Mouse (Mus musculus) MEL (cell line): ENCODE data around the gene Asap3. TPM values are rescaled to one million over a fixed set of nuclear protein-coding genes. Genes with fewer than 3 reads are reported as not detected.

Experiments
- DNase-seq: peaks from one replicate; pipeline ENCODE4 v3.0.0; 2011; ENCODE audit warnings: low read depth, low spot score
- H3K27ac ChIP-seq: 2 replicates; pipeline ENCODE4 v1.5.1; 2012; ENCODE audit warnings: low read depth, mild to moderate bottlenecking, control low read depth, low read length, moderate library complexity; ENCODE audit not compliant: control insufficient read depth
- H3K27me3 ChIP-seq, 2 experiments: fragments of 150-350 bp in 1 of 2; sonication (generic) in 1 of 2; 2 replicates each; pipeline ENCODE4 v1.6.1; 2012; ENCODE audit warnings: low read length in 2 of 2, mild to moderate bottlenecking in 2 of 2, improper control_type of control experiment in 1 of 2, moderate library complexity in 1 of 2; ENCODE audit not compliant: insufficient read depth in 2 of 2, control insufficient read depth in 1 of 2
- H3K36me3 ChIP-seq, 2 experiments: 2 replicates each; pipeline ENCODE4 v1.6.1; 2012 to 2014; ENCODE audit warnings: low read length in 2 of 2, improper control_type of control experiment in 1 of 2, inconsistent platforms in 1 of 2, mild to moderate bottlenecking in 1 of 2; ENCODE audit not compliant: insufficient read depth in 2 of 2, control insufficient read depth in 1 of 2
- H3K4me1 ChIP-seq, 2 experiments: fragments of 150-350 bp in 1 of 2; sonication (generic) in 1 of 2; 2 replicates each; pipeline ENCODE4 v1.6.1; 2012; ENCODE audit warnings: low read length in 2 of 2, improper control_type of control experiment in 1 of 2, mild to moderate bottlenecking in 1 of 2; ENCODE audit not compliant: insufficient read depth in 2 of 2, control insufficient read depth in 1 of 2
- H3K4me3 ChIP-seq, 2 experiments: fragments of 150-350 bp in 1 of 2; sonication (generic) in 1 of 2; 2 replicates each; pipeline ENCODE4 v1.5.1; 2012; ENCODE audit warnings: low read depth in 2 of 2, low read length in 2 of 2, mild to moderate bottlenecking in 2 of 2, moderate library complexity in 2 of 2, control low read depth in 1 of 2, improper control_type of control experiment in 1 of 2; ENCODE audit not compliant: control insufficient read depth in 1 of 2, insufficient read depth in 1 of 2
- H3K79me2 ChIP-seq: 2 replicates; pipeline ENCODE4 v1.6.1; 2012; ENCODE audit warnings: mild to moderate bottlenecking, low read length, moderate library complexity; ENCODE audit not compliant: control insufficient read depth, poor library complexity, insufficient read depth
- H3K9ac ChIP-seq: 2 replicates; pipeline ENCODE4 v1.6.1; 2012; ENCODE audit warnings: low read depth, mild to moderate bottlenecking, control low read depth, low read length, moderate library complexity; ENCODE audit not compliant: control insufficient read depth, poor library complexity, severe bottlenecking
- H3K9me3 ChIP-seq: fragments of 150-350 bp; sonication (generic); replicated peaks from 2 replicates; pipeline ENCODE4 v1.6.1; 2012; ENCODE audit warnings: mild to moderate bottlenecking, low read length, improper control_type of control experiment, moderate library complexity; ENCODE audit not compliant: insufficient read depth
- CHD1 ChIP-seq: IDR thresholded peaks from 2 replicates; pipeline ENCODE4 v1.6.1; 2012; ENCODE audit warnings: low read depth, mild to moderate bottlenecking, inconsistent platforms, low read length, improper control_type of control experiment
- CHD2 ChIP-seq: IDR thresholded peaks from 2 replicates; pipeline ENCODE4 v1.6.1; 2011; ENCODE audit warnings: low read length, improper control_type of control experiment
- E2F4 ChIP-seq: IDR thresholded peaks from 2 replicates; pipeline ENCODE4 v1.6.1; 2011; ENCODE audit warnings: low read depth, low read length, improper control_type of control experiment, borderline replicate concordance
- GABPA ChIP-seq: IDR thresholded peaks from 2 replicates; pipeline ENCODE4 v1.6.1; 2012; ENCODE audit warnings: low read depth, mild to moderate bottlenecking, inconsistent platforms, low read length, improper control_type of control experiment, moderate library complexity
- HCFC1 ChIP-seq: IDR thresholded peaks from 2 replicates; pipeline ENCODE4 v1.6.1; 2012; ENCODE audit warnings: low read depth, mild to moderate bottlenecking, inconsistent platforms, low read length, improper control_type of control experiment, moderate library complexity
- KAT2A ChIP-seq: conservative IDR thresholded peaks from 2 replicates; pipeline ENCODE4 v1.6.1; 2012; ENCODE audit warnings: low read depth, low read length, improper control_type of control experiment, inconsistent platforms
- MAFK ChIP-seq: IDR thresholded peaks from 2 replicates; pipeline ENCODE4 v1.6.1; 2011; ENCODE audit warnings: low read depth, mild to moderate bottlenecking, low read length, improper control_type of control experiment, borderline replicate concordance
- MAX ChIP-seq: IDR thresholded peaks from 2 replicates; pipeline ENCODE4 v1.6.1; 2011; ENCODE audit warnings: low read length, improper control_type of control experiment
- MAZ ChIP-seq: IDR thresholded peaks from 2 replicates; pipeline ENCODE4 v1.6.1; 2012; ENCODE audit warnings: low read depth, mild to moderate bottlenecking, inconsistent platforms, low read length, improper control_type of control experiment
- MXI1 ChIP-seq: IDR thresholded peaks from 2 replicates; pipeline ENCODE4 v1.6.1; 2011; ENCODE audit warnings: mild to moderate bottlenecking, low read depth, low read length, improper control_type of control experiment
- NRF1 ChIP-seq: IDR thresholded peaks from 2 replicates; pipeline ENCODE4 v1.6.1; 2014; ENCODE audit warnings: low read depth, mild to moderate bottlenecking, inconsistent platforms, low read length, improper control_type of control experiment, moderate library complexity; ENCODE audit not compliant: poor library complexity, insufficient read depth, severe bottlenecking
- POLR2A ChIP-seq, 2 experiments: IDR thresholded peaks; 2 replicates each; pipeline ENCODE4 v1.6.1; 2011 to 2012; ENCODE audit warnings: low read length in 2 of 2, mild to moderate bottlenecking in 2 of 2, control low read depth in 1 of 2, improper control_type of control experiment in 1 of 2, low read depth in 1 of 2, moderate library complexity in 1 of 2; ENCODE audit not compliant: control insufficient read depth in 1 of 2, insufficient read depth in 1 of 2, poor library complexity in 1 of 2
- RCOR1 ChIP-seq: IDR thresholded peaks from 2 replicates; pipeline ENCODE4 v1.6.1; 2012; ENCODE audit warnings: low read depth, mild to moderate bottlenecking, inconsistent platforms, low read length, improper control_type of control experiment
- SIN3A ChIP-seq: IDR thresholded peaks from 2 replicates; pipeline ENCODE4 v1.6.1; 2012; ENCODE audit warnings: low read length, improper control_type of control experiment, inconsistent platforms
- TBP ChIP-seq: IDR thresholded peaks from 2 replicates; pipeline ENCODE4 v1.8.0; 2011; ENCODE audit warnings: low read depth, low read length, improper control_type of control experiment
- TCF12 ChIP-seq: IDR thresholded peaks from 2 replicates; pipeline ENCODE4 v1.6.1; 2014; ENCODE audit warnings: low read depth, mild to moderate bottlenecking, inconsistent platforms, low read length, improper control_type of control experiment, moderate library complexity
- USF2 ChIP-seq, 2 experiments: IDR thresholded peaks; 2 replicates each; pipeline ENCODE4 v1.6.1; 2011 to 2012; ENCODE audit warnings: improper control_type of control experiment in 2 of 2, low read length in 2 of 2, borderline replicate concordance in 1 of 2, inconsistent platforms in 1 of 2, low read depth in 1 of 2, mild to moderate bottlenecking in 1 of 2; ENCODE audit not compliant: insufficient read depth in 1 of 2
- ZKSCAN1 ChIP-seq: IDR thresholded peaks from 2 replicates; pipeline ENCODE4 v1.6.1; 2012; ENCODE audit warnings: low read depth, mild to moderate bottlenecking, inconsistent platforms, low read length, improper control_type of control experiment, moderate library complexity
- ZMIZ1 ChIP-seq: IDR thresholded peaks from 2 replicates; pipeline ENCODE4 v1.6.1; 2012; ENCODE audit warnings: low read depth, mild to moderate bottlenecking, inconsistent platforms, low read length, improper control_type of control experiment, moderate library complexity
- ZNF384 ChIP-seq: IDR thresholded peaks from 2 replicates; pipeline ENCODE4 v1.6.1; 2012; ENCODE audit warnings: low read depth, mild to moderate bottlenecking, inconsistent platforms, low read length, improper control_type of control experiment
- polyA plus RNA-seq, 2 experiments: library from polyadenylated mRNA; stranded (reverse) in 1 of 2; unstranded in 1 of 2; fragments of >175 nt in 1 of 2; fragments of >200 nt in 1 of 2; gene quantifications; 2 replicates each; pipeline versions ENCODE4 v1.2.1 to v1.2.4; 2012; ENCODE audit warnings: low replicate concordance in 2 of 2, low read depth in 1 of 2; ENCODE audit not compliant: insufficient read length in 2 of 2, insufficient read depth in 1 of 2, missing spikeins in 1 of 2
- total RNA-seq: library from RNA; depleted of rRNA; stranded (reverse); fragments of 300-350 nt; gene quantifications from 2 replicates; pipeline ENCODE4 v1.2.3, GENCODE M21; 2012

The Asap3 gene
- total and polyA plus RNA-seq, 3 experiments = 0.04 to 0.33 TPM; not detected in 1

- Histone ChIP-seq H3K9ac (no peak overlapping the region), H3K27me3 (no peaks in the 10 kb centered on the region), H3K27ac (no peak overlapping the region), H3K36me3 (peaks cover 0 to 15% of the 10 kb centered on the region in 2 experiments; a peak in 2 of 4 replicates), H3K4me1 (peaks cover 9 to 19% of the 10 kb centered on the region in 2 experiments), H3K4me3 (no peak overlapping the region), H3K9me3 (no peaks in the 10 kb centered on the region), H3K79me2 (peaks cover 28% of the 10 kb centered on the region)
- TF ChIP-seq HCFC1 = no peak
- TF ChIP-seq MAZ = no peak
- no peak for TF ChIP-seq ZKSCAN1
- TF ChIP-seq MAFK = no peak
- TF ChIP-seq USF2 (IDR thresholded peaks at IDR 0.05; ENCODE audit: borderline replicate concordance in 1 of 2, insufficient read depth in 1 of 2, low read depth in 1 of 2, low read length in 2 of 2) = no peak
- no peak for TF ChIP-seq MAX
- TF ChIP-seq CHD2 = no peak
- TF ChIP-seq ZNF384 = no peak
- no peak for TF ChIP-seq POLR2A (IDR thresholded peaks at IDR 0.05; ENCODE audit: control insufficient read depth in 1 of 2, insufficient read depth in 1 of 2, low read depth in 1 of 2, low read length in 2 of 2, poor library complexity in 1 of 2)
- TF ChIP-seq TCF12 = no peak
- no peak for TF ChIP-seq SIN3A
- no peak for TF ChIP-seq NRF1
- no peak for TF ChIP-seq RCOR1
- no peak for TF ChIP-seq ZMIZ1
- no peak for TF ChIP-seq CHD1
- TF ChIP-seq MXI1 = no peak
- TF ChIP-seq TBP = no peak
- no peak for TF ChIP-seq E2F4
- no peak for TF ChIP-seq KAT2A
- no peak for DNase-seq
Measured at GRCm38 (mm10) chr4:136170401-136170800, 35.8 kb upstream of the Asap3 start.

GRCm38 (mm10) chr4:136171455-136171854 lies 34.7 kb upstream of the Asap3 start:
- Histone ChIP-seq H3K36me3 (peaks cover 0 to 24% of the 10 kb centered on the region in 2 experiments; a peak in 2 of 4 replicates), H3K9me3 (no peaks in the 10 kb centered on the region), H3K4me3 (peak overlapping the region; percentile 74 to 76), H3K4me1 (peaks cover 9 to 28% of the 10 kb centered on the region in 2 experiments), H3K27me3 (no peaks in the 10 kb centered on the region), H3K27ac (peak overlapping the region; percentile 83; the same call in 1 of the 2 replicates), H3K79me2 (peaks cover 38% of the 10 kb centered on the region), H3K9ac (peak overlapping the region; percentile 94)
- no peak for DNase-seq
- TF ChIP-seq RCOR1 (no peak), ZNF384 (peak; percentile 38), MAFK (no peak), GABPA (no peak)
